Mouse (Mus musculus): ENCODE results near the gene Gltpd2.
"Not testable (repeated sequence)": the region's sequence is repeated elsewhere in the genome, so short reads cannot be mapped to it uniquely, and the experiment has no call there.

GRCm38 (mm10) chr11:70531065-70531464, 12.1 kb downstream of the Gltpd2 start:
- TF ChIP-seq CTCF (IDR thresholded peaks at IDR 0.05; ENCODE audit: low read depth, low read length); POLR2A (IDR thresholded peaks at IDR 0.05; ENCODE audit: insufficient read depth, low read length); EP300 (IDR thresholded peaks at IDR 0.05; ENCODE audit: insufficient read depth, low read depth, low read length): not testable (repeated sequence)
